Mouse (Mus musculus) gastrocnemius, postnatal 14 days (tissue): ENCODE measurements at regions not wholly inside any gene's neighbourhood (a gene's known extent, or its start where the extent isn't known, plus 50 kb on each side); places are given as distances from the start of the nearest gene placed in this dataset.
A peak's percentile ranks its signal among the peaks of the same experiment; 100 is the strongest.
"Not testable (repeated sequence)": the region's sequence is repeated elsewhere in the genome, so short reads cannot be mapped to it uniquely, and the experiment has no call there.

ENCODE experiments used
- DNase-seq: peaks from one replicate; pipeline ENCODE4 v3.0.0; 2021; ENCODE audit warnings: mixed read lengths
- intact Hi-C: fragments of 180-260 bp; cut with DNase I; formaldehyde crosslinking; loops from one replicate; pipeline ENCODE4 v1.15.1; 2025; ENCODE audit warnings: low total_unique reads

DNA sequence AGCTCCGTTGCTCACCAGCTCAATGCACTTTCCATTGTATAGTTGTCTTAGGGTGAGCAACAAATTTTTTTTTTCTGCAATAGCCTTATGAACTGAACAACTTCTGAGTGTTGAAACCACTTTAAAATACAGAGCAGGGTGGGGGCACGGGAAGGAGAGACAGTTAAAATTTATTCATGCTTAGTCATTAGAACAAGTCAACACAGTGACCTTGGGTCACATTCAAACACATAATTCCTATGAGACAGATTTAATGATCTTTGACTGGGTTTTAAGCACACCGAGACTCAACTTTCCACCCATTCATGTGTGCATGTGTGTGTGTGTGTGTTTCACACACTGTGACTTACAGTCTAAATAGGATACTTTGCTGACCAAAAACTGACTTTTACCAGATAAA is 121.7 kb downstream of the Car2 start:
- intact Hi-C loops: no loop called here
- DNase-seq: no peak

DNA sequence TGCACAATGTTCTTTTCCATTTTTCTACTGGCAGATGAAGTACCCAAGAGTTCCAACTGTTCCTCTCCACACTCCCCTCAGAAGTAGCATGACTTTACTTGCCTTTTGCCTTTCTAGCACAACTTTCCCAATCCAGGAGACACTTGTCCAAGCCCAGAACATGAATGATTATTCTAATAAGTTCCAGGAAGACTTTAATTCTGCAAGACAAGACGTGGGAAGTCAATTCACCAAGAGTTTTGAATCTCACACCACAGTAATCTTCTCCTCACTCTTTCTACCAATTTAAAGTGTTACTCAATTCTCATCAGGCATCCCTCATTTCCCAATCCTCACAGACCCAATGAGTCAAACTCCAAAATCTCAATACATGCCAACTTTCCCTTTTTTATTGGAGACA is 122.4 kb downstream of the Car2 start:
- intact Hi-C loops: no loop called here
- no peak for DNase-seq

DNA sequence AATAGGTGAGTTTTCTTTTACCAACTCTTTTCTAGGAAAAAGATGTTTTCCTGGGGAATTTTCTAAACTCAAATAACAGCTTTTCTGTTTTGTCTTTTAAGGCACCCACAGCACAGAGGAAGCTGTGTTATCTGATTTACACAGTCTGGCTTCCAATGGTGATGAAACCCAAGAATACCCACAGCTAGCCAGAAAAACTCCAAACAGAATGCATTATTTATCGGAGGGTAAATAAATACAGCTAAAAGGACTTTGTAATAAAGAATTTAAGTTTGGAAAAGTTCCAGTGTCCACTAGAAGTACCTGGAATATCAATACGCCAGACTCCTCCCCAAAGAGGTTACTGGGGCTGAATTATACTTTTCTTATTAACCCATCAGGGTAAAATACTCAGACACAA is 123.7 kb downstream of the Car2 start:
- DNase-seq: no peak
- intact Hi-C loops: no loop called here

DNA sequence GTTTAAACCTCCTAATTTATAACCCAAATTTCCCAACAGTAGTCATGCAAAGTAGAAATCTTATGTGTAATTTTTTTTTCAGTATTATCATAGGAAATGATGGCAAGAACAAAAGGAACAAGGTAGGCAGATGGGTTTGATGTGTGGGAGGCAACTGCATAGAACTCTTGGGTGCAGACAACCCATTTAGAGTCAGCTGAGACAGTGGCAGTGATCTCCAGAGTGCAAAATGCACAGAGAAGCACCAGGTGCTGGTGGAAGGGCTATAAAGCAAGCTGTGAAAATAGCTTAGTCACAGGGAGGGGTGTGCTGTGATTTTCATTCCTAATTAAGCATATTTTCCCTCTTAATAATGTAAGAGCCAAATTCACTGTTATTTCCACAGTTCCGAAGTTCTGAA is 130.5 kb downstream of the Car2 start:
- DNase-seq: no peak
- intact Hi-C loops: no loop called here

DNA sequence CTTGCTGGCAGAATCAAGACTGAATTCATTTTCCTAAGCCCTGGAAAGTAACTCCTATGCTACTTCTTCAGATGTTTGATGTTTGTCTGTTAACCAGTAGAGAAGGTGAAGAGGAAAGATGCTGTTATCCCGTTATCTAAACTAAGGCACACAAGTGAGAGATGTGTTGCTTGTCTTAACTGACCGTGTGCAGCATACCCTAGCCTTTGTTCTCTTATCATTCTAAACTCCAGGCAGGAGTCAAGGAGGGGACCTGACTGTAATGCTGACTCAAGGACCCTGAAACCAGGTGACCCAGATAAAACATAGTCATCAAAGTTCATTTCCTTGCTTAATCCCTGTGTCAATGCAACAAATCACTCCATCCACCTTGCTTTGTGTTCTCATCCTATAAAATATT is 136.7 kb downstream of the Car2 start:
- no peak for DNase-seq
- intact Hi-C loops: no loop called here

DNA sequence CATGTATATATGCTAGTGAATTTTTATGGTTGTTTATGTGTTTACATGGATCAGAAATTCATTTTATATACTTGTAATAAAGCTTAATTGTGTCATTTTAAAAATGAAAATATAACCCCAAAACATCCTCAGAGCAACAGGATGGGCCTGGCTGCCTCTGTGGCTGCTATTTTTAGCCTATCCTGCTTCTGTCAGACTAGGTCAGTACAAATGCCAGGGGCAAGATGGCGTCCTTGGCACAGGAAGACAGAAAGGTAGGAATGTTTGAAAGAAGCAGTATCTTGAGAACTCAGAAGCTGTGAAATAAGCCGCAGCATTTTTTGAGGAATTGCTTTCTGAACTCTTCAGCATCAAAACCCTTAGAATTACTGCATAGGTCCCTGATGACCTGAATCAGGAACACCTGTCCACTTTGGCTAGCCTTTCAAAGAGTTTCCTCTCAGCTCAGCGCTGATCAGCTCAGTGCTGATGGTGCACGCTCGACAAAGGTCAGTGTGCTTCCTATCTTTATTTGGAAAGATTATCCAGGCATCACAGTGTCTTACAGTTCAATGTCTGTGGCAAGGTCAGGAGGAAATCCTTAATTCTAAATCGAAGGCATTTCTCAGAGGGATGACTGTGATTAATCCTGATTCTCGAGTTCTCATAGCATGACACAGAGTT is 154.9 kb downstream of the Car2 start:
- intact Hi-C loops: no loop called here
- peak; percentile 16 for DNase-seq

DNA sequence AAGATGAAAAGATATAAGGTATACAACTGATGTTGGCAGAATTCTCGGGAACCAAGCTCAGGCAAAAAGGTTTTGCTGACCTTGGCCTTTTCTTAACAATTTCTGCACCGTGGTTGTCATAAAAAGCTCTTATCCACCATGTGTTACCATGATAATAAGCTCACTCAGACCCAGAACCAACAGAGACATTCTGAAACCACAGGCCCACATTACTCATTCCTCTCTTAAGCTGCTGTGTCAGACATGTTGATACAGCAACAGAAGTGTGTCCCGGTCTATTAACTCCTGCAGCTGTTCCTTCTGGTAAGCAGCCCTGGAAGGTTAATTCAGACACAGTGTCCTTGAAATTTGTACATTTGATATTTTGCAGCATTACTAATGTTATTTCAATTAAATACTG is 167.9 kb downstream of the Car2 start:
- intact Hi-C loops: no loop called here
- DNase-seq: no peak

DNA sequence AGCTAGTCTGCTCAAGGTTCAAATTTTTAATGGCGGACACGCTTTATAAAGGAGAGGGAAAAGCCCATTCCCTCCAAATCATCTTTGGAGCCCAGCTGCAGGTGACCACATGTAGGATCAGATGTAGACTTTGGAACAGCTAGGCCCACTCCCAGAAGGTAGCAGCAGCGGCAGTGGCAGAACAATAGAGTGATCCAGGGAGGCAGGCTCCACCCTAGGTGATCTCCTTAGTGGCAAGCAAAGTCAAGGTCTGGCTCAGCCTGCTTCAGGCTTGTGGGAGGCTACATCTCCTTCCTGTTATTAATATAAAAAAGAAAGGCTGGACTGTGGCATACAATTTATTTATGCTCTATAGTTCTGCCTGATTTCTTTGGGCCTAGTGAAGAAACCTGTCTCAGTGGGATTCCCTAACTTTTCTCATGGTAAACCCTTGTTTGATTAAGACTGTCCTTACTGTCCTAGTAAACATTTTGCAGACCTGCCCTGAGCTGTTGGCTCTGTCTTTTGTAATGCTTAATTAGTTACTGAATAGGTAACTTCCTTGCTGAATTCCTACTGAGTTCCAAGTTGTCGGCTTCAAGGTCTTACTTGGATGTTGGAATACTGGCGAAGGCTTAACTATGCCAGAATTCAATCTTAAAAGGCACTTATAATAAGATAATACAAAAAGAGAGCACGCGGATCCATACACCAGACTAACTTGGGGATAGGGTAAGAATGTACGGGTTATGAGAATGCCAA is 169.6 kb downstream of the Car2 start:
- intact Hi-C loops, DNase-seq: not testable (repeated sequence)

DNA sequence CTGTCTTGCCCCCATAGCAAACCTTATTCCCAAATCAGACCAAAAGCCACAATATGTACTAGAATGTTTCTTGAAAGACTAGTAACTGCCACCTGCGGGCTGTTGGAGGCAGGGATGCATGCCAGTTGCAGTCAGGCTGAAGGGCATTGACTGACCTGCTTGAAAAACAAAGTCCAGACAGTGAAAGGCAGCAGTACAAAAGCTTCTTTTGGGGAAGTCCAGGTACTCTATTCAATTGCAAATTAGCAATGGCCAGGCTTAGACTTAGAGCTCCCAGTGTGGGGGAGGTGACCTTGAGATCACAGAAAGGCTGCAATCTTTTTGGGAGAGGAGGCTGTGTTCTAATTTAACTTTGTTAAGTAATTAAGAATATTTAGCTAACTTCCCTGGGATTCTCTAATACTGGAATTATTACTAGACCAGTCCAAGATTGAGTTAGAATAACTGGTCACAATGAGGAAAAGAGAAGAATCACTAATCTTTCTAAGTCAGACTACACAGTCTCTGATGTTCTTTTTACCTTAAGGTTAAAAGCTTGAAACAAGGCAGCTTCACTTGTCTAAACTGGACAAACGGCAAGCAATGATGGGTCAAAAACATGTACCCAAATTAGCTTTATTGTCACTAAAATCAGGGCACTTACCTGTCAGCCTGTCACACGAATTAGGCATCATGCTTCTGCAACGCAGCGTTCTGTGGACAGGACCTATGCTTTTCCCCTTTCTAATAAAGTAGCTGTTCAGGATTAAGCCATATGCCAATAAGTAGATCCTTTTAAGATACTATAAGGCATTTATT is 170.9 kb downstream of the Car2 start:
- DNase-seq, intact Hi-C loops: not testable (repeated sequence)

DNA sequence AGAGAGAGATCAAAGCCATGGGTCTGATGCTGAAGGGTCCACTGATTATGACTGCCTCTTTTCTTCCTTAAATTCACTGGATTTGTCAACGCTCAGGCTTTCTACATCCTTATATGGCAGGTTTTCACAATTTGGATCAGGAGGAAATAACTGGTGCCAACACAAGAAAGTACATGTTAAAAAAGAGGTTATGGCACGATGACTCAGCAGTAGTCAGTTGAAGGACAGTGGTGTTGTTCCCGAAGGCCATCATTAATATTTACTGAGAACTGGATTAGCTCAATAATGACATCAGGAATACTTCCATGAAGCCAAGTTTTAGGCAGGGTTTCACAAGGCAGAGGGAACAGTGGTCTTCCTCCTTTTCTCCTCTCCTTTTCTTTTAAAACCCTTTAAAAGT is 179.6 kb downstream of the Car2 start:
- DNase-seq: no peak
- intact Hi-C loops: no loop called here

DNA sequence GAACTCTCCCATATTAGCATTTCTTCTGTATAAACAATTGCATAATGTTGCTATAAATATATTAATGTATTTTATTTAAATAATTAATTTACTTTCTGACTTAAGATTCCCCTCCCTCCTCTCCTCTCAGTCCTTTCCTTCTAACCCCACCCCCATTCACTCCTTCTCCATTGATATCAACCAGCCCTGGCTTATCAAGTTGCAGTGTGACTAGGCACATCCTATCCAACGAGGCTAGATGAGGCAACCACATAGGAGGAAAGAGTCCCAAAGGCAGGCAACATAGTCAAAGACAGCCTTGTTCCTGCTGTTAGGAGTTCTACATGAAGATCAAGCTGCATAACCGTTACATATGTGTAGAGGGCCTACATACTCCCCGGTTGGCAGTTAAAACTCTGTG is 182.2 kb downstream of the Car2 start:
- intact Hi-C loops: no loop called here
- no peak for DNase-seq

DNA sequence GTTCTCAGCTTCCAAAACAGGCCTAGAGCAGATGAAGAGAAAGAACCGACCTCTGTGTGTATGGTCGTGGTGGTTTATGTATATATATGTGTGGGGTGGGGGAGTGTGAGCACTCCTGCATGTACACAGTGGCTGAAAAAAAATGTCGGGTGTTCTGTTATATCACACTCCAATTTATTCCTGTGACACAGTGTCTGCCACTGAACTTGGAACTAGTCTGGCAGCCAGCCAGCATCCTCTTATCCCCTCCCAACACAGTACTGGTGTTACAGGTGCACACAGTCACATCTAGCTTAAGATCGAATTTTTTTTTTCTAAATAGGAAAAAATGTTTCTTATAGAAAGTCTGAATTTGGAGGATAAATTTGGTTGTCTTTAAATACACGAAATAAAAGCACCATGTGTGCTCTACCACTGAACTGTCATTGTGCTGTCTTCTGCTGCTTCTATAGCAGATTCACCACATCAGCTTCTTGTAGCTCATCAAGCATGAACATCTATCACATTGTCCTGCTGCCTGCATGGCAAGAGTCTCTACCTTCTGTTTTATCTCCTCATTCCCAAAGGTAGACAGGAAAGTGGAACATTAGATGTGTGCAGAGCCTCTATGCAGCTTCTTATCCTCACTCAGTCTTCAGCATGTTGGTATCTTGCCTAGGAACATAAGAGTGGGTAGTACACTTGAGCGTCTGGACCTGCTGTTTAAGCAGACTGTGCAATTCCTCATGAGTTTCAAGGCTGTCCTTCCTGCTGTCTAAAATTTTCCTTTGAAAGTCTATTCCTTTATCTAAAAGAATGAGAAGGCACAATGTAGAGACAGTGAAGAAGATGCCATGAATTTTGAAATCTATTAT is 185.2 kb downstream of the Car2 start:
- intact Hi-C loops: no loop called here
- DNase-seq: no peak

DNA sequence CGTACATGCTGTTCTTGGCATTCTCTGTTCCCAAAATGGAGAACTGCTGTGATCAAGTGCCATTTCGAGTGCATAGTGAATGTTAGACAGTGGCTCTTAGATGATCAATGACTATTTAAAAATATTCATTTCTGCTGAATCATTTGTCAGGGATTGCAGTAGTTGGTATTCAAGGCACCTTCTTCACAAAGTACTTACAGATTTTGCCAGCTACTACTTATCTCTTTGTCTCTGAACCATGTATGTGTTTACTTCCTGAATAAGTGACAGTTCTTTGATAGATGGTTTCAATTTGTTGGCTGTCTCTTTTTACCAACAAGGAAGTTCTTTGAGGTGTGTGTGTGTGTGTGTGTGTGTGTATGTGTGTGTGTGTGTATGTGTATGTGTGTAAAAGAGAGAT is 187.3 kb downstream of the Car2 start:
- intact Hi-C loops: no loop called here

DNA sequence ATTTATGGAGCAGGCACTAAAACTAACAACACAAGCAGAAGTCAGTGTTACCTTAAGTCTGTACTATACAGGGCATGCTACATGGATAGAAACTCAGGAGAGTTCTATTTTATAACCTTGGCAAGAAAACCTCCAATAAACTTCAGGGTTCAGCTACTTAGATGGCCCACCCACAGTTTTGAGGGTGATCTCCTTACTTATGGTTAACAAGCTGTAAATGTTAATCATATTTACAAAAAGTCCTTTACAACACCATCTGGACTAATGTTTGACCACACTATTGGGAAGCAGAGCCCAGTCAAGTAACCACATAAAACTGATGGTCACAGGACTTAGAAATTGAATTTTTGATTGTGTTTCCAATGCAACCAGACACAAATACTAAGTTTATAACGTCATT is 187.8 kb downstream of the Car2 start:
- no peak for DNase-seq
- intact Hi-C loops: no loop called here

More for the DNA sequence above, 187.3 kb downstream of the Car2 start:
- no peak for DNase-seq

DNA sequence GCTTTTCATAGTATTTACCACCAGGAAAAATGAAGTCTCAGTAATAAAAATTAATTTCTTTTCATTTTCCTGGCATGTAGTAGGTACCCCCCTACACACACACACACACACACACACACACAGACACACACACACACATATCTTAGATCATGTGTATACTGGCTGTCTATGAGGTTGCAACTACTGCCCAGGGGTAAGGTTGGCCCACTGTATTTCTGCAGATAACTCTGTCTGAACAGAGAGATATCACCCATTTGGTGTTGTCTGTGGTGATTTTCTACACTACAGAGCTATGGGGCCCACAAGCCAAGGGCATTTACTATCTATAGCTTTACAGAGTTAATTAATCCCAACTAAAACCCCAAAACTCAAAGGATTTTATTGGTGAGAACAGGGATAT is 188.9 kb downstream of the Car2 start:
- intact Hi-C loops: no loop called here
- no peak for DNase-seq

DNA sequence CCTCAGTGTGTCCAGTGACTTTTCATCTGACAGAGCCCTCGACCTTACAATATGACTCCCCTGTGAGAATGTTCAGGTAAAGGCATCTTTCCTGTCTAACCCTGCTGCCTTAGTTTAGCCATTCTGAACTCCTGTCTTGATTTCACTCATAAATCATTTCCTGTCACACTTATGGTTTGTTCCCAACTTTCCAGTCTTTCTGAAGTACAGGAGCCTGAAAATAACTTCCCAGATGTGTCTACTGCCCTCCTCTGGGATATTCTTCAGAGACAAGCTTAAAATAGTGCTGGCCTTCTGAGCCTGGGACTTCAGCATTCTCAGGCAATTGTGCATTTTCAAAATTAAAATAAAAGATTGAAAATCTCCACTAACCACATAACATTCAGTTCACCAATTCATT is 204.1 kb downstream of the Car2 start:
- intact Hi-C loops: no loop called here
- DNase-seq: no peak

DNA sequence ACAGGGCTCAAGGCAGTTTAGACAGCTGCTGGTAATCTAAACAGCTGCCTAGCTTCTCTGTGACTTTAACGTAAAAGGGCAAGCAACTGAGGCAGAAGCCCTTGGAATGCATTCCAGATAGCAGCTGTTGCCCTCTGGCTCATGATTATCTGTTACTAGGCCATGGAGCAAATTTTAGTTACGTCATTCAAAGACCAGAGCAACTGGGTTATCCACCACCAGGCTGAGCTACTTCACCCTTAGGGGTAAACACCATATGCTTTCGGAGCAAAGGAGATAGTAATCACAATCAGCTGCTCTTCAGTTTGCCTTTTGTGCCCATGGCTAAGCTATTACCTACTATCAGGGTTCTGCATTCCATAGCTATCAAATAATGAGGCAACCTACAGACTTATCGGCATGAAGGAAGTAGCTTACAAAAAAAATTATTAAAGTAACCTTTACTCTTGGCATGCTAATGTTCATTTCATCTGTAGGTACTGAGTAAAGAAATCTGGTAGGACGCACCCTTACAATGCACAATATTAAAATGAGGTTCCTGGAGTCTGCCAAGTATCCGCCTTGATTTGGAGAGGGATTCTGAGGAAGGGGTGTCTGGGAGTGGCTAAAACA is 212.2 kb downstream of the Car2 start:
- DNase-seq: no peak
- intact Hi-C loops: no loop called here

DNA sequence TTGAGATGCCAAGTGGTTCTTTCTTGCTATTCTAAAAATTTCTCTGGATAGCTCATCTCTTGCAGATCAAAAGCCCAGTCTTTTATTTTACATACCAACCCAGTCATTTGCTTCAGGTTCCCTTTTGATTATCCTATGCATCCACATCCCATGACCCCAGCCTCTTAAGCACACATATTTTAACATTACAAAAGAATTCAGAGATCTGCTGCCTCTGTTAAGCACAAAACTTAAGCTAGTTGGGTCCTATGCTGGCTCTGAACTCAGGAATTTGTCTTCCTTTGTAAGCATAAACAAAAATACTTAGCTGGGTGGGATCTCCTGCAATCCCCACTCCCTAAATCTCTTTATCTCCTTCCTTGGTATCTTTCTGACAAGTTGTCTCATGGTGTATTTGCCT is 212.9 kb downstream of the Car2 start:
- no peak for DNase-seq
- intact Hi-C loops: no loop called here

DNA sequence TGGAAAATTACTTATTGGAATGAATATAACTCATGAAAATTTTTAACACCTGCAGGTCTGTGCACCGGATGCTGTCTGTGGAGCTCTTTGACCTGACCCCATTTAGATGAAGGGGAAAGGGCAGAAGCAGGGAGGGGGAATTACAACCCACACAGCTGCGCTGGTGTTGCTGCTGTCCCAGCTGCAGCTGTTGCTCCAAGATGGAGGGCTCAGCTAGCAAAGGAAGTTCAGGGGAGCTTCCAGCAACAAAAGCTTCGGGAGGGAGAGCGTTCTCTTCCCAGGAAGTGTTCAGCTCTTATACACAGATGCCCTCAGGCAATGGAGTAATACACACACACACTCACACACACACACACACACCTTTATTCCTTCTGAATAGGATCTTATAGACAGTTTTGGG is 219.6 kb downstream of the Car2 start:
- DNase-seq: no peak
- intact Hi-C loops: no loop called here

DNA sequence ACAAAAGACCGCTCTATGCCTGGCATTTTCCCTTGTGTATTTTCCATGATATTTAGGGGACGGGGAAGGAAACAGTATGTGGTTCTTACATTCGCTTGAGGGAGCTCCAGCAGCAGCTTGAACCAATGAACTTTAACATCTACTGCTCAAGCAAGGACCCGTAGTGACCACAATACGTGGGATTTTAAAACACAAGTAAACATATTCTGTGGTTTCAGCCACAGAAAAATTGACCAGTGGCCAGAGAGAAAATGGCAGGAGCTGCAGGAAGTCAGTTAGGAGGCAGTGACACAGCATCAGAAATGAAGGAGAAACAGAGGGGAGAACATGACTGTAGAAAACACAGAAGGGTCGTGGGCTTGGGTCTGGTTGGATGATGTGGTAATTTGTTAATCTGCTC is 220.2 kb downstream of the Car2 start:
- DNase-seq: no peak
- intact Hi-C loops: no loop called here
